Mouse (Mus musculus) liver, embryonic 12.5 days (tissue): ENCODE results near the gene Susd1. TPM values are rescaled to one million over a fixed set of nuclear protein-coding genes. Genes with fewer than 3 reads are reported as not detected.
A peak's percentile ranks its signal among the peaks of the same experiment; 100 is the strongest.

Source experiments
- ATAC-seq: fragments of 200-750 bp; cut with Nextera tagmentation; 2 replicates; pipeline ENCODE4 v1.8.0; 2017; ENCODE audit warnings: moderate number of reproducible peaks, mild to moderate bottlenecking, moderate library complexity
- H3K27ac ChIP-seq: fragments of 300-500 bp; sonication (generic); 2 replicates; pipeline ENCODE4 v1.5.1; 2016; ENCODE audit warnings: mild to moderate bottlenecking
- H3K27me3 ChIP-seq: fragments of 300-500 bp; sonication (generic); replicated peaks from 2 replicates; pipeline ENCODE4 v1.6.1; 2016; ENCODE audit warnings: mild to moderate bottlenecking, moderate library complexity
- H3K36me3 ChIP-seq: fragments of 300-500 bp; sonication (generic); 2 replicates; pipeline ENCODE4 v1.6.1; 2016; ENCODE audit warnings: mild to moderate bottlenecking, moderate library complexity
- H3K4me1 ChIP-seq: fragments of 300-500 bp; sonication (generic); 2 replicates; pipeline ENCODE4 v1.6.1; 2016
- H3K4me2 ChIP-seq: fragments of 300-500 bp; sonication (generic); 2 replicates; pipeline ENCODE4 v1.6.1; 2016; ENCODE audit warnings: mild to moderate bottlenecking, moderate library complexity
- H3K4me3 ChIP-seq: fragments of 300-500 bp; sonication (generic); 2 replicates; pipeline ENCODE4 v1.5.1; 2016; ENCODE audit warnings: mild to moderate bottlenecking, moderate library complexity
- H3K9ac ChIP-seq: fragments of 300-500 bp; sonication (generic); 2 replicates; pipeline ENCODE4 v1.6.1; 2016; ENCODE audit warnings: mild to moderate bottlenecking, moderate library complexity
- H3K9me3 ChIP-seq: fragments of 300-500 bp; sonication (generic); replicated peaks from 2 replicates; pipeline ENCODE4 v1.6.1; 2016; ENCODE audit warnings: mild to moderate bottlenecking, moderate library complexity
- WGBS: fragments of 180-500 bp; shearing (Covaris S2); methylation state at CpG from one replicate; pipeline ENCODE4 v1.1.7; 2016; ENCODE audit not compliant: insufficient replicate concordance; 5-methylcytosine and 5-hydroxymethylcytosine counted together
- polyA plus RNA-seq: library from polyadenylated mRNA; unstranded; fragments of >200 nt; fragmentation: Nextera tagmentation; extraction: Ambion mirVana; gene quantifications from 2 replicates; pipeline ENCODE4 v1.2.1, GENCODE M21; 2016

Susd1 gene
- polyA plus RNA-seq = 16.1 and 16.2 TPM in 2 replicates

- WGBS = under 1% methylated on average over 75 of the region's 75 CpGs
- peak within 1 kb of the TSS; percentile 100 for H3K4me2 ChIP-seq
- ATAC-seq = peak; percentile 86
- peak within 1 kb of the TSS; percentile 74 for H3K4me3 ChIP-seq
- peak within 1 kb of the TSS; percentile 92 for H3K27ac ChIP-seq
- H3K36me3 ChIP-seq = peaks cover 5% of the 10 kb centered on the region; the same call in 1 of the 2 replicates
- H3K9me3 ChIP-seq = no peaks in the 10 kb centered on the region
- peaks cover 84% of the 10 kb centered on the region for H3K4me1 ChIP-seq
- no peaks in the 10 kb centered on the region for H3K27me3 ChIP-seq
- peak within 1 kb of the TSS; percentile 89 for H3K9ac ChIP-seq
Observed at GRCm38 (mm10) chr4:59437990-59438854, at the start of gene Susd1. Gene Susd1 (minus strand): TSS chr4:59438633.

- Histone ChIP-seq H3K4me3 (no peak overlapping the region), H3K4me1 (peaks cover 24% of the 10 kb centered on the region), H3K27me3 (no peaks in the 10 kb centered on the region), H3K4me2 (no peak overlapping the region), H3K9ac (no peak overlapping the region), H3K9me3 (no peaks in the 10 kb centered on the region), H3K27ac (no peak overlapping the region), H3K36me3 (peaks cover 33% of the 10 kb centered on the region)
- peak; percentile 44; the same call in 1 of the 2 replicates for ATAC-seq
Observed at GRCm38 (mm10) chr4:59471306-59471705, 32.9 kb upstream of the Susd1 start.

GRCm38 (mm10) chr4:59465449-59465848, 27.0 kb upstream of the Susd1 start:
- no peak for ATAC-seq
- H3K9ac ChIP-seq = no peak overlapping the region
- H3K27ac ChIP-seq = no peak overlapping the region
- no peaks in the 10 kb centered on the region for H3K9me3 ChIP-seq
- H3K4me1 ChIP-seq = peaks cover 37% of the 10 kb centered on the region
- H3K36me3 ChIP-seq = no peaks in the 10 kb centered on the region
- 52% methylated on average over 2 of the region's 2 CpGs for WGBS
- H3K4me3 ChIP-seq = no peak overlapping the region
- H3K27me3 ChIP-seq = no peaks in the 10 kb centered on the region
- no peak overlapping the region for H3K4me2 ChIP-seq

- H3K27ac ChIP-seq = no peak overlapping the region
- H3K4me3 ChIP-seq = no peak overlapping the region
- no peaks in the 10 kb centered on the region for H3K27me3 ChIP-seq
- peaks cover 42% of the 10 kb centered on the region for H3K4me1 ChIP-seq
- no peaks in the 10 kb centered on the region for H3K36me3 ChIP-seq
- no peak for ATAC-seq
- 64% methylated on average over 6 of the region's 6 CpGs for WGBS
- H3K4me2 ChIP-seq = no peak overlapping the region
- H3K9me3 ChIP-seq = no peaks in the 10 kb centered on the region
- H3K9ac ChIP-seq = no peak overlapping the region
Observed at GRCm38 (mm10) chr4:59464661-59465060, 26.2 kb upstream of the Susd1 start.

GRCm38 (mm10) chr4:59462494-59462893, 24.1 kb upstream of the Susd1 start:
- Histone ChIP-seq H3K9ac (no peak overlapping the region), H3K27me3 (no peaks in the 10 kb centered on the region), H3K4me1 (peaks cover 33% of the 10 kb centered on the region), H3K36me3 (no peaks in the 10 kb centered on the region), H3K4me2 (no peak overlapping the region), H3K4me3 (no peak overlapping the region), H3K27ac (no peak overlapping the region), H3K9me3 (no peaks in the 10 kb centered on the region)
- 61% methylated on average over 6 of the region's 6 CpGs for WGBS
- ATAC-seq = no peak

- Histone ChIP-seq H3K36me3 (no peaks in the 10 kb centered on the region), H3K4me2 (no peak overlapping the region), H3K9me3 (no peaks in the 10 kb centered on the region), H3K27ac (no peak overlapping the region), H3K9ac (no peak overlapping the region), H3K27me3 (no peaks in the 10 kb centered on the region), H3K4me3 (no peak overlapping the region), H3K4me1 (peaks cover 33% of the 10 kb centered on the region)
- WGBS = 72% methylated on average over 11 of the region's 11 CpGs
- ATAC-seq = no peak
Observed at GRCm38 (mm10) chr4:59461116-59461727, 22.8 kb upstream of the Susd1 start.

GRCm38 (mm10) chr4:59459216-59459955, 21.0 kb upstream of the Susd1 start:
- Histone ChIP-seq H3K4me3 (no peak overlapping the region), H3K27me3 (no peaks in the 10 kb centered on the region), H3K4me2 (no peak overlapping the region), H3K9ac (no peak overlapping the region), H3K27ac (no peak overlapping the region), H3K4me1 (peaks cover 27% of the 10 kb centered on the region), H3K36me3 (no peaks in the 10 kb centered on the region), H3K9me3 (no peaks in the 10 kb centered on the region)
- no peak for ATAC-seq
- 77% methylated on average over 13 of the region's 13 CpGs for WGBS

GRCm38 (mm10) chr4:59457941-59458340, 19.5 kb upstream of the Susd1 start:
- 49% methylated on average over 9 of the region's 9 CpGs for WGBS
- ATAC-seq = no peak

GRCm38 (mm10) chr4:59457091-59457490, 18.7 kb upstream of the Susd1 start:
- no peaks in the 10 kb centered on the region for H3K27me3 ChIP-seq
- no peak overlapping the region for H3K27ac ChIP-seq
- no peak for ATAC-seq
- H3K4me2 ChIP-seq = no peak overlapping the region
- H3K4me3 ChIP-seq = no peak overlapping the region
- no peak overlapping the region for H3K9ac ChIP-seq
- peaks cover 22% of the 10 kb centered on the region for H3K4me1 ChIP-seq
- H3K36me3 ChIP-seq = no peaks in the 10 kb centered on the region
- 77% methylated on average over 5 of the region's 5 CpGs for WGBS
- no peaks in the 10 kb centered on the region for H3K9me3 ChIP-seq

More at GRCm38 (mm10) chr4:59457941-59458340, 19.5 kb upstream of the Susd1 start:
- Histone ChIP-seq H3K4me1 (peaks cover 27% of the 10 kb centered on the region), H3K4me3 (no peak overlapping the region), H3K9ac (no peak overlapping the region), H3K4me2 (no peak overlapping the region), H3K36me3 (no peaks in the 10 kb centered on the region), H3K27me3 (no peaks in the 10 kb centered on the region), H3K27ac (no peak overlapping the region), H3K9me3 (no peaks in the 10 kb centered on the region)

GRCm38 (mm10) chr4:59455465-59455864, 17.0 kb upstream of the Susd1 start:
- no peaks in the 10 kb centered on the region for H3K27me3 ChIP-seq
- no peaks in the 10 kb centered on the region for H3K9me3 ChIP-seq
- ATAC-seq = no peak
- WGBS = 36% methylated on average over 2 of the region's 2 CpGs
- H3K27ac ChIP-seq = no peak overlapping the region
- no peaks in the 10 kb centered on the region for H3K36me3 ChIP-seq
- peaks cover 18% of the 10 kb centered on the region for H3K4me1 ChIP-seq
- H3K4me2 ChIP-seq = no peak overlapping the region
- H3K9ac ChIP-seq = no peak overlapping the region
- no peak overlapping the region for H3K4me3 ChIP-seq

GRCm38 (mm10) chr4:59454046-59454445, 15.6 kb upstream of the Susd1 start:
- Histone ChIP-seq H3K4me2 (no peak overlapping the region), H3K4me1 (peaks cover 8% of the 10 kb centered on the region; the same call in 1 of the 2 replicates), H3K27ac (no peak overlapping the region), H3K9ac (no peak overlapping the region), H3K9me3 (no peaks in the 10 kb centered on the region), H3K27me3 (no peaks in the 10 kb centered on the region), H3K4me3 (no peak overlapping the region), H3K36me3 (no peaks in the 10 kb centered on the region)
- ATAC-seq = no peak
- WGBS = 67% methylated on average over 3 of the region's 3 CpGs

- ATAC-seq = no peak
- no peaks in the 10 kb centered on the region for H3K27me3 ChIP-seq
- H3K36me3 ChIP-seq = no peaks in the 10 kb centered on the region
- no peak overlapping the region for H3K4me3 ChIP-seq
- H3K4me1 ChIP-seq = peaks cover 8% of the 10 kb centered on the region; the same call in 1 of the 2 replicates
- 62% methylated on average over 8 of the region's 8 CpGs for WGBS
- no peak overlapping the region for H3K27ac ChIP-seq
- H3K9me3 ChIP-seq = no peaks in the 10 kb centered on the region
- no peak overlapping the region for H3K4me2 ChIP-seq
- no peak overlapping the region for H3K9ac ChIP-seq
Observed at GRCm38 (mm10) chr4:59452503-59452933, 14.1 kb upstream of the Susd1 start.
